Mouse (Mus musculus) CD4-positive, CD25-positive, alpha-beta regulatory T cell, adult 2 months (primary cell): Measurements from ENCODE around the gene Kat2b.
A peak's percentile ranks its signal among the peaks of the same experiment; 100 is the strongest.
"Not testable (repeated sequence)": the region's sequence is repeated elsewhere in the genome, so short reads cannot be mapped to it uniquely, and the experiment has no call there.

Source experiments
- DNase-seq: peaks from one replicate; pipeline ENCODE4 v3.0.0-alpha.2; 2012; ENCODE audit warnings: low read depth, low spot score

Gene Kat2b

DNA sequence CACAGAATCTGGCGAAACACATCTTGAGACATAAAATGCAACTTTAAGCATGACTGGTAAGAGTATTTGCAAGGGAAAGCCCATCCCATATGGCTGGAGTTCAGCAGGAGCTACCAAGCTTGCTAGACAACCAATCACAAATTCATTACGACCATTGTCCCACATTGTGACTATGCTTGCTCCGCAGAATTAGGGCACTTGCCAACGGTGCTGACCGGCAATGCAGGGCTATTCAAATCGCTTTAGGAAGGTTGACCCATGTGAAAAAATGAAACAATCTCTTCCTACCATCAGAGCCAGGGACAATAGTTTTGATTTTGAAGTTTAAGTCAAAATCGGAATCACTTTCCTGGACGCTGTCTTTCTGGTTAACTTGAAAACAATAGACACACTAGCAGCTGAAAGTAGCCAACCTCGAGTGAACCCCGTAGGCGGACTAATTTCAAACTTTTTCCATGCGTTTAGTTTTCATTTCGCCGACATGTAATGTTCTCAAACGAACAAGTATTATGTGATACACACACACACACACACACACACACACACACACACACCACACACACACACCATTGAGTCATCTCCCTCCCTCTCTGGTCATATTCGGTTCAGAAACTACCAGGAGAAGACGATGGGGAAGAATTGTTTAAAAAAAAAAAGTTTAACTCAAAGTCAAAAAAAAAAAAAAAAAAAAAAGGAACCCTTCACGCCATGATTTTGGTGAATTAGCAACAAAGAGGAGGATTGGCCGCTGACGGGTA is at the start of gene Kat2b:
TSS of gene Kat2b (plus strand) at position 701 of the 758 bp plus-strand sequence.
- peak; percentile 73 for DNase-seq

DNA sequence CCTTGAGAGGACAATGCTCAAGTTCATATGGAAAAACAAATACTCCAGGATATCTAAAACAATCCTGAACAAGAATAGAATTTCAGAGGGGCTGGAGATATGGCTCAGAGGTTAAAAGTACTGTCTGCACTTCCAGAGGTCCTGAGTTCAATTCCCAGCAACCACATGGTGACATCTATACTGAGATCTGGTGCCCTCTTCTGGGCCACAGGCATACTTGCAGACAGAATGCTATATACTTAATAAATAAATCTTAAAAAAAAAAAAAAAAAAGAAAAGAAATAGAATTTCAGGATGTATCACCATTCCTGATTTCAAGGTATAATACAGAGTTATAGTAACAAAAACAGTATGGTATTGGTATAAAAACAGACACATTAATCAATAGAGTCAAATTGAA is 47.3 kb upstream of the Kat2b start:
- DNase-seq, result peak; percentile 21

DNA sequence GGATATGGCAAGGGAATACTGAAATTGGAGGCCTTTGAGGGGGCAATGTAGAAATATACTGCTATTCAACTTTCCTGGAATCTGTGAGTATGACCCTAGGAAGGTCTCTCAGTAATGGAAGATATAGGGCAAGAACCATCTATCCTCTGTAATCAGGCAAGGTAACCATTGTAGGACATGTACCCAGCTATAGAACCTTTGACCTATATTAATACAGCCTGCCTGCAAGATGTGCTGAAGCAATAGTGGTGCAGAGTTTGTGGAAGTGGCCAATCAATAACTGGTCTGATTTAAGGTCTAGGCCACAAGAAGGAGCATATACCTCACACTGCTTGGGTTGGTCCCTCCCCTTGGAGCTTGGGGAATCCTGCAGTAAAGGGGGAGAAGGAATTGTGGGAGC is 46.2 kb upstream of the Kat2b start:
- no peak for DNase-seq

DNA sequence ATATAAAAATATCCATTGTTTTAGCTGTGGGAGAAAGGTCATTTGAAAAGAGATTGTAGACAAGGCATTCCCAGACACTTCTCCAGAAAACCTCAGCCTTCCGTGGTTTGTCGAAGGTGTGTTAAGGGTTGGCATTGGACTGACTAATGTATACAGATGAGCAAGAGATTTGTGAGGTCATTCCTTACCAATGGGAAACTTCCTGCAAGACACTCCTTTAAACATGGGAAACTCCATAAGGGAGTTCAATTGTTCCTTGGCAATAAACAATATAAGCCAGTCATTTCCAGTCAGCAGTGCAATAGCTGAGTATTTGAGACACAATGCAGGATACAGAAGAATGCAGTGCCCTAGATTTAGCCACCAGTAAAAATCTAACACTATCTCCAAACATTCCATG is 38.6 kb upstream of the Kat2b start:
- no peak for DNase-seq

DNA sequence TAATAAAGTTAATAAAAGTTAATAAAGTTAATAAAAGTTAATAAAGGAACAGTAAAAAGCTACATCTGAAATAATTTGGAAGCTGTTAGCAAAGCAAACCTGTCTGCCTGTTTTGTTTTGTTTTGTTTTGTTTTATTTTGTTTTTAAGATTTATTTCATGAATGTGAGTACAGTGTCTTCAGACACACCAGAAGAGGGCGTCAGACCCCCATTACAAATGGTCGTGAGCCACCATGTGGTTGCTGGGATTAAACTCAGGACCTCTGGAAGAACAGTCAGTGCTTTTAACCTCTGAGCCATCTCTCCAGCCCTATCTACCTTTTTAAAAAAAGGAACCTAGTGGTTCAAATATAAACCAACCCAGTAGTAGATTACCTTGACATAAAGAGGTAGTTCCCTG is 35.5 kb upstream of the Kat2b start:
- DNase-seq, result peak; percentile 46

DNA sequence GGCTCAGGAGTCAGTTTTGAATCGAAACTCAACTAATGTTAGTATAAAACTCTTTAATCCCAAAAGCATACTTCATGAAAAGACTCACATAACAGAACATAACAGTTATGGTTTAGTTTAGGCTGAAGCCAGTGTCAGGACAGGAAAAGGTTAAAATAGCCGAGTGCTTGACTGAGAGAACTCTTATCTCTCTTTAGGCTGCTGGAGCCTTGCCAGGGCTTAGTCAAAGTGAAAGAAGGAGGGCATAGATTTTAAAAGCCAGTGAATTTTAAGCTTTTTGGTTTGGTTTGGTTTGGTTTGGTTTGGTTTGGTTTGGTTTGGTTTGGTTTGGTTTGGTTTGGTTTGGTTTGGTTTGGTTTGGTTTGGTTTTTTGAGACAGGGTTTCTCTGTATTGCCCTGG is 34.2 kb upstream of the Kat2b start:
- peak; percentile 69 for DNase-seq

DNA sequence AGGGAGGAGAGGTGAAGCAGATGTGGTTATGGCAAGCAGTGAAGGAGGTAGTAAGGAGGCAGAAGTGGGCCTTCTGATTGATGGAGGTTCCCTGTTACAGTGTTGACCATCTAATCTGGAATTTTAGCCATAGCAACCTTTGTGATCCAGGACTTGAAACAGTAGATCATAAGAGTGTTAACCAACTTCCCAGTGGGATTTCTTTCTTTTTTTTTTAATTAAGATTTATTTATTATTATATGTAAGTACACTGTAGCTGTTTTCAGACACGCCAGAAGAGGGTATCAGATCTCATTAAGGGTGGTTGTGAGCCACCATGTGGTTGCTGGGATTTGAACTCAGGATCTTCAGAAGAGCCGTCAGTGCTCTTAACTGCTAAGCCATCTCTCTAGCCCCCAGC is 27.3 kb upstream of the Kat2b start, which contains the start of gene Pp2d1:
TSS of gene Pp2d1 (minus strand) at position 101 of the 400 bp plus-strand sequence.
- DNase-seq, result not testable (repeated sequence)

DNA sequence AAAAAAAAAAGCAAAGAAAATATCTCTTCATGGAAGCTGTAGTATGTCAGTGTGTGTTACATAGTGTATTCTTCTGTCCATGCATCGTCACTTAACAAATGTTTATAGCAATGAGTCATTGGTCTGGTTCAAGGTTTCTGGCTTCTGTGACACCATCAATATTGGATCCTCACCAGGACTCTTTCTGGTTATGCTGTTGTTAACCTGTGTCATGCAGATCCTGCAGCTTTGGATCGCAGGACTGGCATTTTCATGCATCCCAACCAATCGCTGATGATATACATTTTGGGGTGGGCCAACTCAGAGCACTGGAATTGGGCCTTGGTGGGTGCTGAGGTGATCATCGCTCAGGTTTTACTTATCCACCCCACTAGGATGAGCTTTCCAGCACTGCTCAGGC is 24.1 kb upstream of the Kat2b start:
- DNase-seq, result no peak

DNA sequence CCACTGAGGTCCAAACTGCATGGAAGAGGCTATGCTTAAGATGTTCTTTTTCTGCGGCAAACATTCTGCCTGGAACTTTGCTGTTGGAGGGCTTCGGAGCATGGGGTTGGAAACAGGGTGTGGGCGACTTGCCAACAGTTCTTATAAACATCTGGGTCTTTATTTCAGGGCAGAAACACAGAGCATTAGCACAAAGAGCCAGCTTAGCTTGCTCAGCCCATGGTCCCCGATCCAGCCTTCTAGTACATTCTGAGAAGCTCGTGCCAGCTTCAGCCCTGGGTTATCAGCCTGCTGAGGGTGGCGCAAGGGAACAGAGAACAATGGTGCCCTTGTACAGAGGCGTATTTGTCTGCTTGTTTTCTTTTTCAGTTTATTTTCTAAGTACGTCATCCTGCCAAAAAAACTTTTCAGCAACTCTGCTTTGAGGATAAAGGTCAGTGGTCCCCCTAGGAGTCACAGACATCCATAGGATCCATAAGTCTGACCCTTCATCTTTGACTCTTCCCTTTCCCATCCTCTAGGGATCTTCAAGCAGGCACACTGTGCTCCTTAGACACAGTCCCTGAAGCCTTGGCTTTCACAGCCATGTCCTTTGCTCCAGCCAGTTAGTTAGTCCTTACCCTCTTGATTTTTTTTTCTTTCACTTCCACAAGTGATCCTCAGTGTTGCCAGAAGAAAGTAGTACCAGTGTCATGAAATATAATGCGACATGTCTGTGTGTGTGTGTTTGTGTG is 22.9 kb upstream of the Kat2b start:
- no peak for DNase-seq

DNA sequence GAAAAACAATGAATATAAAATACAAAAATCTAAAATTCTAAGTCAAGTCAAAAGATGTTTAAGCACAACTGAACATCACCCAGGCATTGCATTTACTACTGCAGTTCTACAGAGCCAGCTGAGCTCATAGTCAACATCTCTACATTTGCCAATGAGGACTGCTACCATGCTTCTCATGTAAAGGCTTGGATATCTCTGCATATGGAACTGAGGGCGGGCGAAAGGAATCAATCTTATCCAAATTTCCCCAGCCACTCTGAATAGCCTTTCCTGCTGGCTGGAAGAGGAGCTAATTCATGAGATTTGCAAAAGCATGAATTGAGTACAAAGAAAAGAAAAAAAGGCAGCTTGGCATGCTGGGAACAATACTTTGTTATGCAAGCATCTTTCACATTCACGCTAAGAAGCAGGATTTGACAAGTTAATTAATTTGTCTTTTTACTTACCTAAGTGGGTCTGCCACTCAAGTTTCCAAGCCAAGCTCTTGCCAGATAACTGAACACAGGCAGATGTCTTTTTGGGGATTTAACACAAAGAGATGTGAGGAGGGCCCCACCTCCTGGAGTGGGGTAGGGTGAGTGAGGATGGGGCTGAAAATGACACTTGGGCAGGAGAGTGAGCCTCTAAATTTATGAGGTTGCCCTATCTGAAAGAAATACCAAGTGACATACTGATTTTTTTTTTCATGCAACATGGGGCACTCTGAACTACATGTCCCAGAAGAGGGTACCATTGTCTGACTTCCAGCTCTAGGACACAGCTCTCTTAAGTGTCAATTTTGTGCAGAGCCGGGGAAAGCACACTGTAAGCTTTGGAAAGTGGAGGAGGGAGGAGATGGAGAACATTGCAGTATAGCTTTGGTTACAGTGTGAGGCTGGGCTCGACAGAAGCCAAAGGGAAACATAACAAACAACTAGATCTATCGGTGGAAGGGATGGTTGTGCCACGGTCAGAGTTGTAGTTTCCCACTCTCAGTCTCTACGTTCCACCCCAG is 15.1 kb upstream of the Kat2b start:
- no peak for DNase-seq

DNA sequence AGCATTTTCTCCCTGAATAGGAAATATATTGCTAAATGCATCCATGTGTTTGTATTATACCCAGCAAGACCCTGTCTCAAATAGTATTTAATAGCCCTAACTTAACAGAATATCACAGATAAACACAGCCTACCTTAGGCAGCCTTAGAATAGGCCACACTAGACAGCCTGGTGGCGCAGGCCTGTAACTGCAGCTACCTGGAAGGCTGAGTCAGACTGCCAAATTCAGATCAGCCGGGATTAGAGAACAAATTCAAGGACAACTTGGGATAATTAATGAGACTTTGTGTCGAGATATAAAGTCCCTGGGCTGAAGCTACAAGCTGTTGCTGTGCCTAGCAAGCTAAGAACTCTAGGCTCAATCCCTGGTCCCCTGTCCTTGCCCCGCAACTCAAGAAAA is 12.6 kb upstream of the Kat2b start:
- DNase-seq, result peak; percentile 61

DNA sequence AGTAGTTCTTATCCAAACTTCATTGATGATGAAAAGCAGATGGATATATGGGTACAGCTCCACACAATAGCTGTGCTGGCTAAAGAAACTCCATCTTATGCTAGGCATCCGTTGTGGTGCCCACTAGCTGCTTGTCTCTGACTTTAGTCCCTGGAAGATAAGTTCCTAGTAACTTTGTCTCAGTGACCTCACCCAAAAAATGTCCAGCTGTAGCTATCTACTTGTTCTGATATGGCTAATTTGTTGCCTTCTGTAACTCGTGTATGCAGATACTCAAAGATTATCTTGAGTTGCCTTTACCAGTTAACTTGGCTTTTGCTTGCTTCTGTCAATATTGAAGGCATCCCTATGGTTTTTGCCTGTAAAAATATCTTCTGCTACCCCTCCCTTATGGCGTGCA is 11.8 kb upstream of the Kat2b start:
- no peak for DNase-seq

DNA sequence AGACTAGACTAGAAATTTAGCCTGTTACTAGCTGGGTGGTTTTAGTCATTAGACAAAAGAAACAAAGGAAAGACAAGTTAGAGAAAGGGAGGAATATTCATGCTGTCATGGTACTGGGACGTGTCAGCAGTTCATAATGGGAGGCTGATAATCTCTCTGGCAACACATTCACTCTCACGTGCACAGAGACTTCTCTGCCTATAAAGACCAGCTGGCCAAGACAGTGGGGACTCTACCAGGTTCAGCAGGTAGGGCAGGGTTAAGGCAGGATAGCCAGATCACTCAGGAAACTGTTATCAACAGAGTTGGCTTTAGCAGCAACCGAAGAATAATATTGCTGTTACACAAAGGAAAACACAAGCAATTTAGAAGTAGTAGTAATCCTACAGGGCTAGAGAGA is 9.2 kb upstream of the Kat2b start:
- DNase-seq, result no peak

DNA sequence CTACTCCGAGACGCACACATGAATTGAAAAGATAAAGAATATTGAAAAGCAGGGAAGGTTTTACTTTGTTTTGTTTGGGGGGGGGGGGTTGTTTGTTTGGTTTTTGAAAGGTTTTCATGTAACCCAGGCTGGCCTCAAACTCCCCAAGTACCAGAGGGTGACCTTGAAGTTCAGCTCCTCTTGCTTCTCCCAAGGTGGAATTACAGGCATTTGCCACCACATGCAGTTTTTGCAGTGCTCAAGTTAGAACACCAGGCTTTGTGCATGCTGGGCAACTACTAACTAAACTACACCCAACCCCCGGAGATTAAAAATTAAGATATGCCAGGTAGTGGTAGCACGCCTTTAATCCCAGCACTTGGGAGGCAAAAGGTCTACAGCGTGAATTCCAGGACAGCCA is 7.0 kb upstream of the Kat2b start:
- no peak for DNase-seq

DNA sequence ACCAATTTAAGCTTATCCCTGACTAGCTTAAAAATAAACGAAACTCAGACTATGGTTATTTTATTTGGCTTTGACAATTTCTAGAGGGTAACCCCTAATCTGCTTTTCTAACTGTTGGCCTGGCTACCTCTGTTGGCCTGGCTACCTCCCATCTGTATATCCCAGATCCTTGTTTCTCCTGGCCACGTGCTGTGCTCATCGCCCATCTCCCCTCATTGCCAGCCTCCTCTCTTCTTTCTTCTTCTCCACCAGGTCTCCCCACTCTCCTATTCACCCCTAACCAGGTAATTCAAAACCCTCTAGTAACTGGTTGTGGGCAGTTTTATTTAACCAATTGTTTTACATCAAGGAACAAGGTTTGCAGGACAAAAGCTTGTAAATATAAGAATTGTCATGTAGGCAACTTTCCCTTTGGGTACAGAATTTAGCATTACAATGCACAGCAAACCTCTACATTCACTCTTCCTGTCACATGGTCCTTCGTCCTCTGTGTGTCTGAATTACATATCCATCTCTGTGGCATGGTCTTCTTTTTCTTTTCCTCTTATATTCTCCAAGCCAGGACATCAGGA is 5.1 kb upstream of the Kat2b start:
- no peak for DNase-seq

DNA sequence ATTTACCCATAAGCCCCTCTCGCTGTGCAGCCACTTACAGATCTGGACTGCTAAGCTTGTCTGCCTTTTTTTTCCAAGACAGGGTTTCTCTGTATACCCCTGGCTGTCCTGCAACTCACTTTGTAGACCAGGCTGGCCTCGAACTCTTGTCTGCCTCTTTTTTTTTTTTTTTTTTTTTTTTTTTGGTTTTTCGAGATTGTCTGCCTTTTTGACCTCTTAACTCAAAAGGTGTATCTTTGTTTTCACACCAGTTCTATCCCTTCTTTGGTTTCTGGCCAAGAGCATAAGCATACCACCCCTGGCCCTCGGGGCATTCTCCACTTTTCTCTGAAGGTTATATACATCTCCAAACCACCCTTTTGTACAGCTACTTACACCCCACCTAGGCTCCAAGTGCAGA is 1.8 kb upstream of the Kat2b start:
- no peak for DNase-seq

DNA sequence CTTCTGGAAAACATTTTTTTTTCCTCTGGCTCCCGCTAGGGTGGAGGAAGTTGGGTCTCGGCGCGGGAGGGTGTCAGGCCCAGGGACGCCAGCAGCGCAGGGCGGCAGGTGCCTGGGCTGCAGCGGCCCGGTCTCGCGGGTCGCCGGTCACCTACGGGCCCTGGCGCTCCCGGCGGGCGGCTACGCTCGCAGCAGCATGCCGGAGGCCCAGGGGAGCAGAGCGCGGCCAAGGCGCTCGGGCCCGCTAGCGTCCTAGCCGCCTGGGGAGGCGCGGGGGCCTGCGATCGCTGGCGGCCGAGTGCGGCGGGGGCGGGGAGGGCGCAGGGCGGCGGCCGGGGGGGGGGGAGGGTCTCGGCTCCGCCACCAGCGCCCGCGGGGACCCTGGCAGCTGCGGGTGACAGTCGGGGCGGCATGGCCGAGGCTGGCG is 271 bp downstream of the Kat2b start:
- peak; percentile 83 for DNase-seq

DNA sequence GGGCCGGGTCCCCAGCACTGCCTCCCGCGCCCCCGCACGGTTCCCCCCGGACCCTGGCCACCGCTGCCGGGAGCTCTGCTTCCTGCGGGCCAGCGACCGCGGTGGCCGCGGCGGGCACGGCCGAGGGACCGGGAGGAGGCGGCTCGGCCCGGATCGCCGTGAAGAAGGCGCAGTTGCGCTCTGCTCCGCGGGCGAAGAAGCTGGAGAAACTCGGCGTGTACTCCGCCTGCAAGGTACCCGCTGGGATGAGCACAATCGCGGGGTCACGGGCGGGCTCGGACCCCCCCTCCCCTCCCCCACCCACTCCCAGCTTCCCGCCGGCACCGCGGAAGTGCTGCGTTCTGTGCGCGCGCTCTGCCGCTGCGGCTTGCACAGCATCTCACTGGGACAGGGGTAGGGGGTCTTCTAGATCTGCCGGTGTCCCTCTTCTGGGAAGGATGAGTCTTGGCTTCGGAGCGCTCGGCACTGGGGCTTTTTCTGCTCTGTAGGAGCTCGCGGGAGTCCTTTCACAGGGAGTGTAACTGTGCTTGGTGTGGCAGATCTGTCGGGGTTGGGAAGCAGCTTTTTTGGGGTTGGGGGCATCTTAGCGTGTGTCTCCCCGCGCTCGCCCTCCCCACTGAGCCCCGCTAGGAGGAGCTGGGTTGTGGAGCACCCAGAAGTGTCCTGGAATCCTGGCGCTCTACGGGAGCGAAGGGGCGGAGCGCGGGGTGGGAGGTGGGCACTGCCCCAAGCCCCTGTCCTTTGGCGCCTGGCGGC is 863 bp downstream of the Kat2b start:
- DNase-seq, result peak; percentile 67

DNA sequence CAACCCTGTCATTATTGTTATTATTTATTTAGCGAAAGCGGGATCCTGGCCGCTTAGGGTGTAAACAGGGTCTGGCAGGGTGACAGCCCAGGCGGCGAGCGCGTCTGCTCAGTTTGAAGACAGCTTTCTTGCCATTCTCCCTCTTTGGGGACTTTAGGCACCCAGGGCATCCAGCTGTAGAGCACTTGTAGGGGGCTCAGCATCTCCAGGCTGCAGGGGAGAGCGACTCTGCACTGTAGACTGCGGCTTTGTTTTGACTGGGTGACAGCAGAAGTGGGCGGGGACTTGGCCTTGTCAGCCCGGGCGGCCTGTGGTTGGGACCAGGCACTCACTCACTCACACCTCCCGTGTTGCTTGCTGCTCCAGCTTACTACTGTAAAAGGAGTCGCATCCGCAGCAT is 1.5 kb downstream of the Kat2b start:
- DNase-seq, result peak; percentile 89

DNA sequence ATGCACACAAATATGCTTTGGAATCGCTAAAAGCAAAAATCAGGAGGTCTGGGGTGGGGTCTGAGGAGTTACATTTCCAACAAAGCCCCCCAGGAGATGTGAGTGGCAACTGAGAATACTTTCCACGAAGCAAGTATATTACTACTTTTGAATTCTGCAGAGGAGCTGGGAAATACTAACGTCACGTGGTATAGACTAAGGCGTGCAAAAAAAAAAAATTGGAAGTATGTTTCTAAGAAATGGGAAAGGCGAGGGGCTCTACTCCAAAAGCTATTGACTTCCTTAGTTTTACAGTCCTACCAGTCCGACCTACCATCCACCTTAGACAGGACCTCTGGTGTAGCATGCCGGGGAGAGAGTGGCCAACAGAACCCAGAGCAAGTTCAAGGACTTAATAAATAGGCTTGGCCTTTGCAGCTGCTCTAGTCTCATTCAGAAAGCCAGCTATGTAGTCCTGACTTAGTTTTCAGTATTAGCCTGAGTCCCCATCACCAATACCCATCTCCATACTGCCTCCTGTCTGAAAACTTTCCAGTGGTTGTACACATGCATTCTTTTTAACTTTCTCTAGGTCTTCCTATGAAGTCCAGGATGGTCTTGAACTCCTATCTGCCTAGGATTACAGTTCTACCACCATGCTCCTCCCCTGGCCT is 2.2 kb downstream of the Kat2b start:
- peak; percentile 25 for DNase-seq
